Mouse (Mus musculus): Measurements from ENCODE around the gene Sptbn1. TPM values are rescaled to one million over a fixed set of nuclear protein-coding genes. Genes with fewer than 3 reads are reported as not detected.

Sptbn1 gene
- polyA plus RNA-seq, 1 experiment = 142 TPM

DNA sequence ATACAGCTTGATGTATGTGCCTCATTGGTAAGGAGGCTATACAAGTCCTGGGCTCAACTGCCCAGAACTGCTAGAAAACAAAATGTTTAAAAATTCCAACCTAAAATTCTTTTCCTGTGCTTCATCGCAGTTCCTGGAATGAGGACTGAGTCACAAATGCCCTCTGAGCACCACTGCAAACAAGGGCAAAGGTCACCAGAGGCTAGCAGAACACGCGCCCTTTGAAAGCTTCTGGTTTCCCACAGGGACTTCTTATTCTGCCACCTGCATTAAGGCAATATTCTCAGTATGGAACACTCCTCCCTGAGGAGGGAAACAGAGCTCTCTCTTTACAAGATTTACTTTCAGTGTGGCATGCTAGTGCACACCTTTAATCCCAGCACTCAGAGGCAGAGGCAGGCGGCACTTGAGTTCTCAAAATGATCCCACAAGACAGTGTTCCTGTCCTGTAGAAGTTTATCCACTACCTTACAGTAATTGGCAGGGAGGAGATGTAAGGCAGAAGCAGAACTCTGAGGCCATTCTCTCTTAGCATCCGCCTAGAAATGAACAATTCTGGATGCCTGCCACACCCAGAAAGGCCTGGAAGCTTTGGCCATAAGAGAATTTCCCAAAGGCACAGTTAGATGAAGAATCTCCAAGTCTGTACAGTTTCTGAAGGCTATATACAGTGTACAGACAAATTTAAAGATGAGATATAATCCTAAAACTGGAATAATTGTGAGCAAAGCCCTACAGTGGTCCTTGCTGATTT is 56.1 kb downstream of the Sptbn1 start:
- no peak for DNase-seq (ENCODE audit: low read depth)

DNA sequence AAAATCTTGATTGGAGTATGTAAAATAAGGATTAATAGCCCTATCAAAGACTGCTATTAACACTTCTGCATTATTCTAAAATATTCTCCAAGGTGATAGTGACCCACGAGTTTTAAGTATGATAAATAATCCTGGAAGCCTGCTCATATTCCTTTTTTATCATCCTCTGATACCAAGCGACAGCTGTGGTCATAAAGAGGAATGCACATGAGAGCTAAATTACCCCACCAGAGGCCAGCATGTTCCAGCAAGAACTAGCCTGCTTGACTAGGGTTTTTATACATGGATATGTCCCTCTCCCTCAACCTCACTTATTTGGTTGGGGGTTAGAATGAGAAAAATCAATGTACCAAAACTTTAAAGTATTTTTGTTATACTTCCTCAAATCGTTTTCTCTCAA is 56.8 kb downstream of the Sptbn1 start:
- no peak for DNase-seq (ENCODE audit: low read depth)

DNA sequence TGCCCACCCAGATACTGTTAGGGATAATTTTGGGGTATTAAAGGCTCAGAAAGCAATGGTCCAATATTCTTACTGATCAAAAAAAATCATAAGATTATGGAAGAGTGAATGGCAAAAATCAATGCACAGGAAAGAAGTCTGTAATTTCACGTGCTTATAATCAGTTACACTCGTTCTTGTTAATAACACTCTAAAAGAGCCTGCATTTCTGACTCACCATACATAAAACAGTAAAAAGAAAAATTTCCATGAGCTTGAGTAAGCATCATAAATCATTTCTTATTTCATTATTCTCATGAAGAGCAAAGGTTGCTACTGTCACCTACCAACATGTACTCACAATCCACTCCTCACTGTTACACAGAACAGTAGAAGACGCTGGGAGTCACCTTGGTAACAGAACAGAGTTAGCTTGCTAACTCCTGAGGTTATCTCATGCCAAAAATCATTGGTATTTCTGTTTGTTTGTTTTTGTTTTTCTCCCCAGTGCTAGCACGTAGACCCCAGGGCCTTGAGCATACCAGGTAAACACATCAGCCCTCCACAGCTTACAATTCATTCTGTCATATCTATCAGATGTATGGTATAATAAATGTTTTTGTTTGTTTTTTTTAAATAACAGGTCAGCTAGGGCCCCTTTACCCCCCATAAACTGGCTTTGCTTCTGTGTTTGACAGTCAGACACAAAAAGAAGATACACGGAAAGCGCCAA is 57.7 kb downstream of the Sptbn1 start:
- DNase-seq (ENCODE audit: low read depth) = no peak

DNA sequence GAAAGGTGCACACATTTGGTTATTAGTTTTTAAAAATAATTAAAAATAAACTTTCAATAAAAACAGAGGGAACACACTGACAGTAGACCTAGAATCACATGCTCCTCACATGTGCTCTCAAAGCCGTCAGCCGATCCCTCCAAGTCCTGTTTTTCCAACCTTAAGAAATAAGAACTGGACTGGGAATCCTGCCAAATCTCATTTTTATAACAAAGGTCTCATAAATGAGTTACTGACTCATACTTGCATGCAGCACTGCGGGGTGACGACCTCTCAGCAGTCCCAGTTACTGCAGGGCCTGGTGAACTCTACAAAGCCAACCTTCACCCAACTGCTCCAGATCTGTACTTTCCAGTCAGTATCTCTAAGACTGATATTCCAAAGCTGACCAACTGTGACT is 58.5 kb downstream of the Sptbn1 start:
- no peak for DNase-seq (ENCODE audit: low read depth)

DNA sequence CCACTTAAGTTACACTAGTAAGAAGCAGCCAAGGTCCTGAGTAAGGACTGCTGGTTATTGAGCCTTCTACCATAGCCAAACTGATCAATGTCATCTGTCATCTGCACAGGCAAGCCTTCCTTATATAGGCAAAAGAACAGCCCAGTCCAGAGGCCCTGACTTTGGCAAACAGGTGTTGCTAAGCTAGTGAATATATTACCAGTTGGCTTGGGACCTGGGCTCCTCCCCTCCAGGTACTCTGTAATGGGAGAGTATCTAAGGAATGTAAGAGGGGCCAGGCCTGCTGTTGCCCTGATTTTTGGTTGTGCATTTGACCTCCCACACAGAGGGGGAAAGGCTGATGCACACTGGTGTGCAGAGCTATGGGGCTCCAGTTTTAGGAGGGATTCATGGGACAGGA is 63.6 kb downstream of the Sptbn1 start:
- DNase-seq (ENCODE audit: low read depth) = no peak

DNA sequence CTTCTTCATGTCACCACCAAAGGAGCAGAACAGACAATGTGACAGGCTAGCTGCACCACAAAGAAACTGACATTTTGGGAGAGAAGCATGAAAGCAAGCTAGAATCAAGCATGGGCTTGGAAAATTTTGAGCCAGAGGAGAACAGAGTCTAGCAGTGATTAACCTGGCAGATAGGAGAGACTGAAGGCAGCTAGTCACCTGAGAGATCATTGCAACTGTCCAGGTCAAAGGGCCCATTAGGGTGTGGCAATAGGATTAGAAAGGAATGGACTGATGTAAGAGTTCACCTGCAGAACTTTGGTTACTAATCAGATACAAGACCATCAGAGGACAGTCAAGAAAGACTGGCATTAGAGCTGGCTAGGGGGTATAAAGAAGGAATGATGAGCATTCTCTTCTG is 67.6 kb downstream of the Sptbn1 start:
- no peak for DNase-seq (ENCODE audit: low read depth)

DNA sequence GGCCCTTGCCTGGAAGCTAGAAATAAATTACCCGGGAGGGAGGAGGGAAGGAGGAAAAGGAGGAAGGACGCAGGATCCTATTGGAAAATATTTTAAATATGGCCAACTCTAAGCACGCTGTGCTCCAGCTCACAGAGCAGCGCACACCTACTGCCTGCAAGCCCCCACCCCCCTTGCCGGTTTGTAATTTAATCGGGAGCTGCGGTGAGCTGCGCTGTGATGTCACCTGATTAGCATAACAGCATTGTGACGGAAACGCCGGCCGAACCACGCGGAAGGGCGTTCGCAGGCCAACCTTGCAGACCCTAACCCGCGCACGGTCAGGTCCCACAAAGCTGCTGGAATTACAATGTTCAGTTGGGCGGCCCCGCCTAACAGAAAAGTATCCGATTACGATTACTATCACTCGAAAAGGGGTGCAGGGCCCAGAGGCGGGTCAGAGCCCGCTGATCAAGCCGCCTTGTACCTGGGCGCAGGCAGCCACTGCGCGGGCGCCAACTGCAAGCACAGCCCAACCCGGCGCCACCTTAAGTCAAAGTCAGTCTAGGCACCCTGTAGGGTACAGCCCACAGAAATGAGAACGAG is 69.8 kb downstream of the Sptbn1 start:
- no peak for DNase-seq (ENCODE audit: low read depth)

DNA sequence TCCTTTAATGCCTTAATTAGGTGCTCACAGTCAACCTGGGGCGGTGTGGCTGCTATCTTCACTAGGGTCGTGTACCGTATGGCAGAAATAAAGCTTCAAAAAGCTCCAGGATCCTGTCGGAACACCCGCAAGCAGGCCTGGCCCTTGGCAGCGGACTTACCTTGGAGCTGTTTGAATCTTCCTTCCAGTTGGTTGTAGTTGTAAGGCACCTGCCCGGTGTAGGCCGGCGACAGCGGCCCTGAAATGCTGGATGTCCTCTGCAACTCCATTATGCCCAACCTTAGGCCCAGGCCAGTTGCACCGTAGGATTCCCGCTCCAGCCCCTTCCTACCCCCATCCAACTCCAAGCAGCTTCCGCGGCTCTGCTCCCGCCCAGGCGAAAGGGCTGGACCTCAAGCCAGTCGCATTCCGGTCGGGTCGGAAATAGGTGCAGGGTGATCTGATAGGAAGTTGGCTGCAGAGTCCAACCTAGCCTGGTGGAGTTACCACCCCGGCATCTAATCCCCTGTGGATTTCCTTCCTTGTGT is 70.3 kb downstream of the Sptbn1 start:
- no peak for DNase-seq (ENCODE audit: low read depth)

DNA sequence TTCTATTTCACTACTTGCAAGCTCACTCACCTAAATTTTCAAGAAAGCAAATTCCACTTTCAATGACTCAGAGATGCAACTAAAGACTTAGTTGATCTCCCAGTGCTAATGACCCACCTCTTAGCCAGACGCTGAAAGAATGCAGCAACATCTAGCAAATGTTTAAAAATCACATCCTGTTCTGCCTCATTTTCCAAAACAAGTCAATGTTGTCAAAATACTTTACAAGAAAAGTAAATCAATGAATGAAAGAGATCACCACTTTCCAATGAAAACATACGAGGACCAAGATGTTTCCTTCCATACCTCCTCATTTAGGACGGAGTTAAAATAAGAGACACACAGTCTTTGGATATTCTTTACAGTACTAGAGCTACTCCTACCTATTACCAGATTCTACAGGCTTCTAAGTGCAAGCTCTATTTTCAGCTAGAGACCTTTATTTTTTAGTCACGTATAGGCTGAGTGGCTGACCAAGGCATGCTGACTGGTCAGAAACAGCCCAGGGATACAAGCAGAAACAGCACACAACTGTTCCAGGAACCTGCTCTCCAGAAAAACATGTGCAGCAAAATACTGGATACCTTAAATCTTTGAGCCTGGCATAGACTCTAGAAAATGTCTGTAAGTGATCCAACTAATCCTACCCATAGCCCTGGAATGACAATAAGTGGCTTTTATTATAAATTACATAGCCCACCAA is 71.5 kb downstream of the Sptbn1 start:
- no peak for DNase-seq (ENCODE audit: low read depth)

DNA sequence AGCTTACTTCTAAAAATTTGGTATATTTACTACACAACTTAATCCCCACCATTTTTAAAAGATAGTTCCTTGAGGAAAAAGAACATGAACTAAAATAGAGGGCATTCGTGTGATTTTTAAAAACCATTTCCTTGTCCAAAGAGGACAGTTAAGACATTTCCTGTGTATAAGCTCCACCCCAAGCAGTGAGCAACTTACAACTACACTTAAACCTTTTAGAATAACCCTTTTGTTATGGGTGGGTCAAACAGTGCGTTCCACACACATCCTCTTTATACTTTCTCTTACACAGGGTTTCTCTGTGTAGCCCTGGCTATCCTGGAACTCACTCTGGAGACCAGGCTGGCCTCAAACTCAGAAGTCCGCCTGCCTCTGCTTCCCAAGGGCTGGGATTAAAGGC is 72.2 kb downstream of the Sptbn1 start:
- no peak for DNase-seq (ENCODE audit: low read depth)

DNA sequence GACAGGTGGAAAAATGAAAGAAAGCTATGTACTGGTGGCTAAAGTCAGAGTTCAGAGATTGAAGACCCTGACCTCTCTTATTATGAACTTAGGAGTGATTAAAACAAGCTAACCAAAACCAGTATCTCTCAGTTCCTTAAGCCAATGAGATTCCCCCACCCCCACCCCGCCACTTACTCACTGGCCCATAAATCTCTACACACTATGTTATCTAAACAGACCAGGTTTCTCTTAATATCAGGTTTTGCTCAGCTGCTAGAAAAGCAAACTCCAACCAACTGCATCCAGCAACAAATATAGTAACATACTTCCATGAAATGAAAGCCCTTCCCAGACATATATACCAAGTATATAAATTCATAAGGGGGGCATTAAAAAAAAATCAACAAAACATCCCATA is 73.2 kb downstream of the Sptbn1 start:
- no peak for DNase-seq (ENCODE audit: low read depth)

DNA sequence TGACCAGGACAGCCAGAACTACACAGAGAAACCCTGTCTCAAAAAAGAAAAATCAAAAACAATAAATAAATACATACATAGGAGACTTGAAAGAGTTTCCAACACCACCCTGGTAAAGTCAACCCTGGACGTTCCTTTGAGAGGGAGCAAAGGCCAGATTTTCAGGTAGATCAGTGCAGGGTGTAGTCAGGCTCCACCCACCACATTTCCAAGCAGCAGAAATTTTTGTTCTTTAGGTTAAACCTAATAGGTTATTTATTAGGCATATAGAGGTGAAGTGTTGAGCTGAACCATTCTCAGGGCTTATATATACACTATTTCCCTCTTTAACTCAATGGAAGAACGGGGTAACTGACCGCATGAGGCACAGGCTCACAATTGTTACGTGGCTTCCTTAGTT is 77.0 kb downstream of the Sptbn1 start:
- DNase-seq (ENCODE audit: low read depth) = no peak

DNA sequence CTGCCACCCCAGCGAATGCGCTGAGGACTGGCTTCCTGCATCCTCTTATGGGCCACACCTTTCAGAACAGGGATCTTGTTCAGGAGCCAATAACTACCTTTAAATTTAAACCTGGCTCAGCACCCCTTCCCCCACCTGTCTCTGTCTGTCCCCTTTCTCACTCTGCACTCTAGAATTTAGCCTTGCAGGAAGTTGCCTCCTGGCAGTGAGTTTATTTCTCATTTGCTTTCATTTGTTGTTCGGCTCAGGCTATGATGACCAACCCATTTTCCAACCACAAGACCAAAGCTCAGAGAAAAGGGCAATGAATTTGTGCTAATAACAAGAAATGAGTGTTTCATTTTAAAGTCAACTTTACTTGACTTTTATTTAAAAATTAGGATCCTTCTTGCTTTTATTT is 77.9 kb downstream of the Sptbn1 start:
- no peak for DNase-seq (ENCODE audit: low read depth)

DNA sequence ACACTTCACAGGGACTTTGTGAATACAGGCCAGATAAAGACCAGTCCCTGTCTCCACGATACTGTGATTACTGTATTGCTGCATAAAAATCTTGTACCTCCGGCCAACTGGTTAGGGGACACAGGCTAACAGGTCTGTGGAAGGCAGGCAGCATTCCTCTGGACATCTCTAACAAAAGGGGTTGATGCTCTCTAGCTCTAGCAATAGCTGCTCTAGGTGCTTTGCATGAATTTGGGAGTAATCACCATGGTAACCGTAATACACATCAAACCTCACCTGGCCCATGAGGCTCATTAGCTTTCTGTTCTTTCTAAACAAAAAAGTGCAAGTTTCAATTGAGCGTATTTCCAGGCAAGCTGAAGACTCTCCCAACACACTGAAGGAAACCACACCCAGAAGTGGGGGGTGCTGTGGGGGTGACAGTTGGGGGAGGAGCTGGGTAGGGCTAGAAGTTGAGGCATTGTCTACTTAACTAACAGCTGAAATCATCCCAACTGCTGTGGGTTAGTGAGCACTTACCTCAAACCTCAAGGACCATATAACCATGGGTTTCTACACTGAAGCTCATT is 81.0 kb downstream of the Sptbn1 start:
- DNase-seq (ENCODE audit: low read depth) = no peak

DNA sequence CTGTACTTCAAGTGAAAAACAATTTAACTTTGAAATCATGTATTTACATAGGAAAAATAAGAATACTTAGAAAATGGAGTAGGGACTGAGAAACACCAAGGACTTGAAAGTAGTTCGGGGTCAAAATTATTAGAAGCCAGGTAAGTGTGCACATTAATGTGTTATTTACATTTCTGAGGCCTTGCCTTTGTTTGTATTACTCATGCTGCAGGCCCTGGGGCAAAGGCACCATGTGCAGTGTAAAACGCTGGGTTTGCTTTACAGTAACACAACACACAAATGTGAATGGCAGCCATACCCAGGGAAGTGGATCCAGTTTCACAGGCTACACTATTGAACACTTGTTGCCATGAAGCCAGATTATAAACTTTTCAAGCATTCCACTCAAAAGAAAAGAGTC is 83.4 kb downstream of the Sptbn1 start:
- DNase-seq (ENCODE audit: low read depth) = no peak

DNA sequence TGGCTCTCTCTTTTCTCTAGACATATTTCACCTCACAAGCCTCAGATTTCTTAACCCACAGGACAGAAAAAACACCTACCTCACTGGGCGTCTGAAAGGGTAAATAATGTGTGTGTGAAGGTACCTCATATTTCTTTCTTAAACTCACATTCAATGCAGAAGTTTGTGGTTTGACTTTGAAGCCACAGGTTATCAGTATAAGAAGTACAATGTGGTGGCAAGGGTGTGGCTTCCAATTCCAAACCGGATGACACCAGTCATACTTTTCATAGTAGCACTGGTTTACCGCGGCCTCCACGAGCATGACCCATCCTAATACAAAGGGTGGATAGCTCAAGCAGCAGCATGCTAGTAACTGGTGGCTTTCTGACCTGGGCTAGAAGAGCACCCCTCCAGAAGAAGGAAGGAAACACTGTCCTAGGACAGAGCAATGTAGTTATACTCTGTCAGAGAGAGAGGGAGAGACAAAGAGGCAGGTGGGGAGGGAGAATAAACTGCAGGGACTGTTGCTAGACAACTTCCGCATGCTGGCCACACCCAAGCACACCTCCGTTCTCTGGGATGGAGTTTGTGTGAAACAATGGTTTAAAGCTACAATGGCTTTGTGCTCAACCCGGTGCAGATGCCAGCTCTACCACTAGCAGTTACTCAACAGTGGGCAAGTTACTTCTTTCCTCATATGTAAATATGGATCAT is 85.1 kb downstream of the Sptbn1 start:
- DNase-seq (ENCODE audit: low read depth) = no peak

DNA sequence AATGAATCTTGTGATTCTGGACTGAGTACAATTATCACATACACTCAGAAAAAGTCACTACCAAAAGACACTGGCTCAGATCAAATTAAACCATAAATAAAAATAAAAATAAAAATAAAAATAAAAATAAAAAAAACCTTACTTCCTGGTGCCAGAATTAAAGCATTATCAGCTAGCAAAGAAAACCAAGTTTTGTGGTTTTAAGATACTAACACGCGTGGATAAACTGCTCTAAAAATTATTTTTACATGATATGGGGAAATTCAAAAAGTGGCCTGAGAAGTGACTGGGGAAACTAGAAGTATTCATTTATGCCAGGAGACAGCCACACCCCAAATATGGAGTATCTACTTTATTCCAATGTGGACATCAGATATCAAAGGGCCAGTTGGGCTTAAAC is 89.8 kb downstream of the Sptbn1 start:
- no peak for DNase-seq (ENCODE audit: low read depth)

DNA sequence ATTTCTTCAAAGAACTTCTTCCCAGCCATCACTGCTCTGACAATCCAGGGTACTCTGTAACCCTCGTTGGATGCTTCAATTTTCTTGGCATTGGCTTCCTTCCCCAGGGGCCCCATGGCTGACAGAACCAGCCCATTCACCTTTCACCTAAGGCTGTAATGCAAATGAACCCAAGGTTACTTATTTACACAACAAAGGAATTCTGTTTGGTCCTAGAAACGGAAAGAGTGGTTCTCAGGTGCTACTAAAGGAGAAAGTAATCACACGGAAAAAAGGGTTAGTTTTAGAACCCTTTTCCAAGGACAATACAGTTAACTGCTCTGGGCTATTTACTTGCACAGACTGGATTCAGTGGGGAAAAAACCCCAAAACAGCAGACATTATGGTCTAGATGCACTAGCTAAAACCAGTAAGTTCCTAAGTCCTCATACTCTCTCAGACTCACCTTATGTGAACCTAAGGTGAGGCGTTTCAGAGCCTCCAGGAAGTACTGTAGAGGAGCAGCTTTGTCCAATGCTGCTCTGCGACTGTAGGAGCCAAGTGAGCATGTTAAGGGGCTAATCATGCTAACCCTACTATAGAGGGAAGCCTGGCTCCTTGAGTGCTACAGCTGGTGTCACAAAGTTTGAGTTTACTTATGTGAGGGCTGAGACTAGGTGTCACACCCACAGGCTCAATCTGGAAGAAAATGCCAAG is 90.7 kb downstream of the Sptbn1 start:
- DNase-seq (ENCODE audit: low read depth) = no peak

DNA sequence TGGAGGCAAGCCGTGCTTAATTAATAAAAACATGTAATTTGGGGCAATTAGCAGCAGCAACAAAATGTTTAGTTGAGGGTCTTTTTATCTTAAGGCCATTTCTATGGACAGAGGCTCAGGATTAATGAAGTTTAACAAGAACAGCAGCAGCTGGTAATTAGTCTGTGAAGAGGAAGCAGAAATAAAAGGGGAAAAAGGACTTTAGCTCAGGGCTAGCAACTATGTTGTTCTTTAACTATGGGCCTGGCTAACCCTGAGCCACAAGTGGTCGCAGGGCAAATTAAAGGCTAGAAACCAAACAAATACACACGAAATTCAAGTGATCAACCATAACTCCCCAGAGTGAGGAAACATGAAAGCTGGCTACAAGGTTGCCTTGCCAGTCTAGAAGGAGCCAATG is 91.9 kb downstream of the Sptbn1 start:
- DNase-seq (ENCODE audit: low read depth) = no peak

DNA sequence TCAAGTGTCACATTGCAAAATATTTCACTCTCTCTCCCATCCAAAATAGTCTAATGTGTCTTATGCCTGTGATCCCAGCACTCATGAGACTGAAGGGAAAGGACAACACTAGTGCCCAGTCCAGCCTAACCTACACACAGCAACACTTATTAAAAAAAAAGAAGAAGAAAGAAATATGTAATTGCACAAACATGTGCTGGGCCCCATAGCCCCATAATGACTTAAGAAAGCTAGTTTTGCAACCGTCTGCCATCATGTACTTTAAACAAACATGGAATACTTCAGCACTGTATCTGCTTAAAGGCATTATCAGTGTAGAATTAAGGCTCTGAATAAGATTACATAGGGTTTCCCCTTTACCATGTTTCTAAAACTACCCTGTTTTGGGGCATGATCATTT is 92.4 kb downstream of the Sptbn1 start:
- DNase-seq (ENCODE audit: low read depth) = no peak

All from gonadal fat pad, adult 2 months (tissue).